Mouse (Mus musculus): ENCODE results near the gene Rasal1. TPM values are rescaled to one million over a fixed set of nuclear protein-coding genes. Genes with fewer than 3 reads are reported as not detected.

Rasal1 gene
- total RNA-seq, 2 experiments from 2014 or later: not detected

DNA sequence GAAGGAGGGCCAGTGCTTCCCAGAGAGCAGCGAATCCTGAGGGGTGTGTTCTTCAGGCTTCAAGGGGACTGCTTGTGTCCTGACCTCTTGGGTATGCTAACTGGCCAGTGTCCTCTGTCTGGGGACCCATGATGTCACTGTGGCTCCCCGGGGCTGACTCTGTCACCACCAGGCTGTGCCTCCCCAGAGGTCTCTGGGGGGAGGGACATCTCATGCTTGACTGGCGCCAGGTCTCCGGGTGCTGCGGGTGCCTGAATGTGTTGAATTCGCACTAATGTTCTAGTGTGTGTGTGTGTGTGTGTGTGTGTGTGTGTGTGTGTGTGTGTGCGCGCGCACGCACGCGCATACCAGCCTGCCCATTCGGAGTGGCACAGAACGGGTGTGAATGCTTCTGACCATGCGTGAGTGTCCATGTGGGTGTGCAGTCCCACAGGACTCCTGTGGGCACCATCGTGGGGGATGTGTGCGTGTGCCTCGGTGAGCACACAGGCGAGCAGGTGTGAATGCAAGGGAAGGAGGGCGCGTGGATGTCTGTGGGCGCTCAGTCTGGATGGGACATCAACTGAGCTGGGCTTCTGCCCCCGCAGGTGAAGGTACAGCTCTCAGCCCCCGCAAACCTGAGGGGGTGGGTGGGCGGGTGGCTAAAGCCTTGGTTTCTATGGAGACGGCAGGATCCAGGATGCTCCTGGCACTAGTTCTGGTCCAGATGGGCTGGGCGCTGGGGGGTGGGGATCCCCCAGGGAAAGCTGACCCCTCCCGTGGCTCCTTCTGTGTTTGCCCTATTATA lies 4.5 kb downstream of the Rasal1 start:
- ATAC-seq (ENCODE audit: poor library complexity, severe bottlenecking): no peak

DNA sequence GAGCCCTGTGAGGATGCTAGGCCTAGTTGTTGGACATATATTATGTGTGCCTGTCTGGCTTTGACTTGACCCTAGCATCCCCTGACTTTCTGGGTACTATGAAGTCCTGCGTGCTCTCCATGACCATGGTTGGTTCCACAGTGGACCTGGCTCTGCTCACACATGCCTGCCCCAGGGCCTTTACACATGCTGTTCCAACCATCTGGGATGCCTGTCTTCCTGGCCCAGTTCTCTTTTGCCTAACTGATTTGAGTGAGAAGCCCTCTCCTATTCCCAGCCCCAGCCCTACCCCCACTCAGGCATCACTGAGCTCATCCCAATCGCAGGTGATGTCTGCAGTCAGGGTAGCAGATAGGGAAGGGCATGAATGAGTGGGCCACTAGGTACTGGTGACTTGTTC lies 5.3 kb downstream of the Rasal1 start:
- no peak for ATAC-seq (ENCODE audit: poor library complexity, severe bottlenecking)

GRCm38 (mm10) chr5:120656281-120656751 lies 7.7 kb downstream of the Rasal1 start:
- ATAC-seq (ENCODE audit: poor library complexity, severe bottlenecking): no peak

GRCm38 (mm10) chr5:120660816-120661215 lies 12.2 kb downstream of the Rasal1 start:
- ATAC-seq (ENCODE audit: poor library complexity, severe bottlenecking): no peak

- no peak for ATAC-seq (ENCODE audit: poor library complexity, severe bottlenecking)
Measured at GRCm38 (mm10) chr5:120664888-120665287, 16.3 kb downstream of the Rasal1 start.

DNA sequence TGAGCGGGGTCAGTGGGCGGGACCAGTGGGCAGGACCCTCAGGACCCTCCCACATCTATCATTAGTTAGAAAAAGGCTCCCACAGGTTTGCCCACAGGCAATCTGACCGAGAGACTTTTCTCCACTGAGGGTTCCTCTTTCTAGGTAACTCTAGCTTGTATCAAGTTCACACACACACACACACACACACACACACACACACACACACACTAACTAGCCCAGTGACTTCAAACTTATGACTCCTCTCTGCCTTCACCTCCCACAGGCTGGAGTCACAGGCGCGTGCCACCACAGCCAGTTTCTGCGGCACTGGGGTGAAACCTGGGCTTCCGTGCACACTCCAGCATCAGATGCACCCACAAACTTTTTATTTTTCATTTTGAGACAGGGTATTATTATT lies 20.1 kb downstream of the Rasal1 start:
- no peak for ATAC-seq (ENCODE audit: poor library complexity, severe bottlenecking)

GRCm38 (mm10) chr5:120670132-120670531 lies 21.5 kb downstream of the Rasal1 start:
- no peak for ATAC-seq (ENCODE audit: poor library complexity, severe bottlenecking)

DNA sequence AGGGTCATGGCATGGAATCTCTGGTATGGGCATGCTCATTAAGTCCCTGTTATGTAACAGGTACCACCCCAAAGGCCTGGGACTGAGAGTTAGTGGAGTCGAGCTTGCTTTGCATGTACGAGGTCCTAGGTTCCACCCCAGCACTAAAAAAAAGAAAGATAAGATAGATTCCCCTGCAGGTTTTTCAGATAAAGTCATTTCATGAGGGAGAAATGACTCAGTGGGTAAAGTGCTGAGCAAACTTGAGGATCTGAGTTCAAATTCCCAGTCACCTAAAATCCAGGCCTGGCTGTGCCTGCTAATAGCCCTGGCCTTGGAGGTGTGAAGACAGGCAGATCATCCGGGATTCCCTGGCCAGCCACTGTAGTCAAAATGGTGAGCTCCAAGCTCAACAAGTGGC lies 23.3 kb downstream of the Rasal1 start:
- no peak for ATAC-seq (ENCODE audit: poor library complexity, severe bottlenecking)

GRCm38 (mm10) chr5:120673626-120674025 lies 25.0 kb downstream of the Rasal1 start:
- ATAC-seq (ENCODE audit: poor library complexity, severe bottlenecking): peak; percentile 66; the same call in 1 of the 2 replicates

GRCm38 (mm10) chr5:120674229-120675145 lies 25.9 kb downstream of the Rasal1 start:
- ATAC-seq (ENCODE audit: poor library complexity, severe bottlenecking): no peak

DNA sequence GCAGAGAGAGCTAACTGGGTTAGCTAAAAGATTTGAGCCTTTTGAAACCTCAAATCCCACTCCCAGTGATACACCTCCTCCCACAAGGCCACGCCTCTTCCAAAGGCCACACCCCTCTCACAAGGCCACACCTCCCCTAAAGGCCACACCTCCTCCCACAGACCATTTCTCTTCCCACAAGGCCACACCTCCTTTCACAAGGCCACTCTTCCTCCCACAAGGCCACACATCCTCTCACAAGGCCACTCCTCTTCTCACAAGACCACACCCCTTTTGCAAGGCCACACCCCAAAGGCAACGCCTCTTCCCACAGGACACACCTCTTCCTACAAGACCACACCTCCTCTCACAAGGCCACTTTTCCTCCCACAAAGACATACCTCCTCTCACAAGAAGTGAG lies 28.9 kb downstream of the Rasal1 start:
- 0 out of 2 replicates have a peak, but pooled peaks have one; percentile 23 for ATAC-seq (ENCODE audit: poor library complexity, severe bottlenecking)

- peak; percentile 30; the same call in 1 of the 2 replicates for ATAC-seq (ENCODE audit: poor library complexity, severe bottlenecking)
Measured at GRCm38 (mm10) chr5:120679676-120680555, 31.3 kb downstream of the Rasal1 start.

DNA sequence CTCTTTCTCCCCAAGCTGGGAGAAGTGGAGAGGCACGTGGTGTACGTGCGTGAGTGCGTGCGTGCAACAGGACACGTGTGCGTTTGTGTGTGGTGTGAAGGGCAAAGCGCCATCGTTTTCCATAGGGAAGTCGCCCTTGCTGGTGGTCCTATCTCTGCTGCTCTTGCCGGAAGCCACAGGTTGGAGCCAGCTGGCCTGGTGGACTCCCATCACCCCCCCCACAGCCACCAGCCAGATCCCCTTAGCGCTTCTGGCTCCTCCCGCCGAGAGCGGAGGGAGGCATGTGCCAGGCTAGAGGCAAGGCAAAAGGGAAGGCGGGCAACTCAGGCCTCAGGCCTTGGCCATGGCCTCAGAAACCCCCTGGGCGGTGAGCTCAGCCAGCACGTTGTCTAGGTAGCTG lies 32.3 kb downstream of the Rasal1 start:
- ATAC-seq (ENCODE audit: poor library complexity, severe bottlenecking): no peak

GRCm38 (mm10) chr5:120682982-120683771 lies 34.6 kb downstream of the Rasal1 start:
- no peak for ATAC-seq (ENCODE audit: poor library complexity, severe bottlenecking)

DNA sequence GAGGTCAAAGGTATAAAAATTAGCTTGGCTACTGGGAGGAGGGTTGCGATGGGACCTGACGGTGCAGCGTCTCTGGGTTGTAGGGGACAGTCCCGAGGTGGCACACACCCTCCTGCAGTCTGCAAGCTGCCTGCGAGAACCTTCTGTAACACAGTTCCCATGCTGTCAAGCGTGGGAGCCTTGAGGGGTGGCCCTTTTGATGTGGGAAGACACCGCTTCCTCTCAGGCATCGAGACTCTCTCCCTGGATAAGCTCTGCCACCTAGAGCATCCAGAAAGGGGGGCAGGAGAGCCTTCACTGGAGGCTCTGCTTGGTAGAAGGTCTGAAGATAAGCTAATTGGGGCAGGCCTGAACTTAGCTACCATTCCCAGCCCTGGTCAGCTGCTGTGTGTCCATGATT lies 37.1 kb downstream of the Rasal1 start:
- ATAC-seq (ENCODE audit: poor library complexity, severe bottlenecking): no peak

DNA sequence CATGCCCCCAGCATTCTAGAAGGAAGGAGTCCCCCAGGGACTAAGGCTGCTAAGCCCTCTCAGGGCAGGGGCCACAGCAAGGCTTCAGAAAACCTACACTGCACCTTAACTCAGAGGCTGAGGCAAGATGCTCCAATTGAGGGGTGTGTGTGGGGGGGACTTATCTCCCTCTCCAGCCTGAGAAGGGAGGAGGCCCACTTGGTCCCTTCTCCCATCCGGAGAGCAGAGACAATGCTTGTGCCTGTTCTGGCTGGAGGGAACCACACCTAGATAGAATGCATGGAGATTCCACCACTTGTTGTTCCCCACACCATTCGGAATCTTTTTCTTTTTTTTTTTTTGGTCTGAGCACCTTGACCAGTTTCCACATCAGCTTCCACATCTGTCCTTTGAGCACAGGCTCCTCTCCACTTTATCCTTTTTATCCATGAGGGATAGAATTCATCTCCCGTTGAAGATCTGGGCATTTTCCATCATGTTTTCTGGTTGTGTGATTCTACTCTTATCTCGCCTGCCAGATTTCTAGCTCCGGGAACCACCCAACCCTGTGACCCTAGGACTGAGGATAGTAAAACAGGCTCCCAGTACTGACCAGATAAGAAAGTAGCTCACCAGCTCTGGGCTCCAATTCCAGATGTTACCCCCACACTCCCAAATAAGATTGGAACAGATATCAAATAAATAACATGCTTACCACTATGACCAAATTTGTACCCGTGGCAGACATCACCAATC lies 38.3 kb downstream of the Rasal1 start:
- no peak for ATAC-seq (ENCODE audit: poor library complexity, severe bottlenecking)

- ATAC-seq (ENCODE audit: poor library complexity, severe bottlenecking): no peak
Measured at GRCm38 (mm10) chr5:120687484-120687851, 38.9 kb downstream of the Rasal1 start.

- no peak for ATAC-seq (ENCODE audit: poor library complexity, severe bottlenecking)
Measured at GRCm38 (mm10) chr5:120687897-120688296, 39.3 kb downstream of the Rasal1 start.

DNA sequence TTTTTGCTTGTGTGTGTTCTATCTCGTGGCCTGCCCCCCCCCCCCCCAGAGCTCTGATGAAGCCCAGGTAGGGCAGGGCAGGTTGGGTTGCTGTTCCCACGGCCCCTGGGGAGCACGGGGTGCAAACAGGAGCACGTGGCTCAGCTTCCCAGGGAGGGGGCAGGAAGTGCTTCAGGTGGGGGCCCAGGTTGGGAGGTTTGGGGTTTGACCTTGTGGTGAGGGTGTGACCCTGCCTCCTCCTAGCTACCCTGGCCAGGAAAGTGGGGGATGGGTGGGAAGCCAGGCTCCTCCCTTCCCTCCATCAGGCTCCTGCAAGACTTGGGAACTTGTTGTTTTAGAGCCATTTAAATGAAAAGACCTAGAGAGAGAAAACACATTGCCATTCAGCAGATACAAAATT lies 39.8 kb downstream of the Rasal1 start:
- no peak for ATAC-seq (ENCODE audit: poor library complexity, severe bottlenecking)
